Mouse (Mus musculus): ENCODE measurements at regions not wholly inside any gene's neighbourhood (a gene's known extent, or its start where the extent isn't known, plus 50 kb on each side); places are given as distances from the start of the nearest gene placed in this dataset.
"Not testable (repeated sequence)": the region's sequence is repeated elsewhere in the genome, so short reads cannot be mapped to it uniquely, and the experiment has no call there.

GRCm38 (mm10) chr13:13888847-13889246 is 65.4 kb upstream of the B3galnt2 start:
- not testable (repeated sequence) for H3K9me3 ChIP-seq (ENCODE audit: control insufficient read depth, low read length); H3K9ac ChIP-seq (ENCODE audit: low read depth, low read length); H3K4me1 ChIP-seq (ENCODE audit: control insufficient read depth, insufficient read depth, low read depth, low read length); H3K36me3 ChIP-seq (ENCODE audit: control insufficient read depth, insufficient read depth, low read length); H3K4me3 ChIP-seq (ENCODE audit: low read length); H3K4me2 ChIP-seq (ENCODE audit: low read length); H3K27ac ChIP-seq (ENCODE audit: low read depth, low read length); H3K27me3 ChIP-seq (replicated peaks; ENCODE audit: control insufficient read depth, insufficient read depth, low read length)
- WGBS = 86% methylated on average over 15 of the region's 15 CpGs
- ATAC-seq = peak; percentile 47; the same call in 1 of the 2 replicates

- peak; percentile 98 for ATAC-seq
- H3K4me2 ChIP-seq (ENCODE audit: low read length) = peak overlapping the region; percentile 62
- no peaks in the 10 kb centered on the region for H3K9me3 ChIP-seq (ENCODE audit: control insufficient read depth, low read length)
- H3K4me1 ChIP-seq (ENCODE audit: control insufficient read depth, insufficient read depth, low read depth, low read length) = no peaks in the 10 kb centered on the region
- no peaks in the 10 kb centered on the region for H3K27me3 ChIP-seq (replicated peaks; ENCODE audit: control insufficient read depth, insufficient read depth, low read length)
- H3K9ac ChIP-seq (ENCODE audit: low read depth, low read length) = peak overlapping the region; percentile 68
- H3K27ac ChIP-seq (ENCODE audit: low read depth, low read length) = no peak overlapping the region
- 19% methylated on average over 17 of the region's 17 CpGs for WGBS
- no peaks in the 10 kb centered on the region for H3K36me3 ChIP-seq (ENCODE audit: control insufficient read depth, insufficient read depth, low read length)
- peak overlapping the region; percentile 49 for H3K4me3 ChIP-seq (ENCODE audit: low read length)
Observed at GRCm38 (mm10) chr13:13889297-13890120, 64.8 kb upstream of the B3galnt2 start.

- not testable (repeated sequence) for H3K27me3 ChIP-seq (replicated peaks; ENCODE audit: control insufficient read depth, insufficient read depth, low read length); ATAC-seq; H3K9ac ChIP-seq (ENCODE audit: low read depth, low read length); H3K27ac ChIP-seq (ENCODE audit: low read depth, low read length); H3K36me3 ChIP-seq (ENCODE audit: control insufficient read depth, insufficient read depth, low read length); H3K4me2 ChIP-seq (ENCODE audit: low read length); H3K4me1 ChIP-seq (ENCODE audit: control insufficient read depth, insufficient read depth, low read depth, low read length); H3K4me3 ChIP-seq (ENCODE audit: low read length); H3K9me3 ChIP-seq (ENCODE audit: control insufficient read depth, low read length)
- WGBS = 94% methylated on average over 16 of the region's 16 CpGs
Observed at GRCm38 (mm10) chr13:13902186-13902585, 52.1 kb upstream of the B3galnt2 start.

Measured in hindbrain, embryonic 16.5 days (tissue).